Mouse (Mus musculus) monocyte, adult 5-6 weeks (primary cell): Measurements from ENCODE around the gene Lbp. TPM values are rescaled to one million over a fixed set of nuclear protein-coding genes. Genes with fewer than 3 reads are reported as not detected.

Experiments
- ATAC-seq: fragments of 153-309, 156-312 bp; replicated peaks from 2 replicates; pipeline ENCODE4 v1.8.0; 2017; ENCODE audit warnings: mild to moderate bottlenecking; ENCODE audit not compliant: low TSS enrichment, insufficient number of reproducible peaks, severe bottlenecking, poor library complexity, low FRiP score
- total RNA-seq: library from RNA; stranded (forward); fragments of 200-1000, 200-491, 200-594 nt; gene quantifications from 3 replicates; pipeline ENCODE4 v1.2.3, GENCODE M21; 2017

Gene Lbp
- 0.48 to 0.49 TPM in 2 of 3 replicates, not detected in the other for total RNA-seq

DNA sequence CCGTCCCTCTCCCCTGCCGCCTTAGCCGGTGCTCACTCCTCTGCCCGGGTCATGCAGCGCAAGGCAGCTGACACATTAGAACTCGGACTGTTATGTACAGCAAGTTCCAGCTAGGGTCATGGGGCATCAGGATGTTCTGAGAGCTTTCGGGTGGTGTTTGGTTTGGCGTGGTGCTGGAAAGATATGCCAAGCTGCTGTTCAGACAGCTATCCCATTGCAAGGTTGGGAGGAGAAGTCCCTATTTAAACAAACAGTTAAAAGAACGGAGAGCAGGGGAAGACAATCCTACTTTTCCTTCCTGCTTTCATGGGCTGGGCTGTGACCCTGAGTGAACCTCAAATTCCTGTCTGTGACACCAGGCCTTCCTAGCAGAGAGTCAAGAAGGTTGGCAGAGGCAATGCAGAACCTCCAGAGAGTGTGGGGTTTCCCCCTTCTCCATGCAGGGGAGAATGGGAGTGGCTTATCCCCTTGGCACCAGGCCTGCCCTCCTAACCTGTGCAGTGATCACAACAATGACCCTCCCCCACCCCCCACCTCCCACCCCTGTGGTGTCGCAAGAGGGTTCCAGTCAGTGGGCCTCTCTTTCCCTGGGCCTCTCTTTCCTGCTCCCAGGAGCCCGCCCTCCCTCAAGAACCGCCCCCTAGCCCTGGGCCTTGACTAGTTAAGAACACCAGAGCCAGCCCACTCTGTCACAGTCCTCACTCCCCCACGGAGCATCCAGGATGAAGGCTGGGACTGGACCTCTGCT lies at the start of gene Lbp:
Lbp (plus strand) TSS at position 546 of the 748 bp plus-strand sequence.
- peak; percentile 44; the same call in 1 of the 2 replicates for ATAC-seq

DNA sequence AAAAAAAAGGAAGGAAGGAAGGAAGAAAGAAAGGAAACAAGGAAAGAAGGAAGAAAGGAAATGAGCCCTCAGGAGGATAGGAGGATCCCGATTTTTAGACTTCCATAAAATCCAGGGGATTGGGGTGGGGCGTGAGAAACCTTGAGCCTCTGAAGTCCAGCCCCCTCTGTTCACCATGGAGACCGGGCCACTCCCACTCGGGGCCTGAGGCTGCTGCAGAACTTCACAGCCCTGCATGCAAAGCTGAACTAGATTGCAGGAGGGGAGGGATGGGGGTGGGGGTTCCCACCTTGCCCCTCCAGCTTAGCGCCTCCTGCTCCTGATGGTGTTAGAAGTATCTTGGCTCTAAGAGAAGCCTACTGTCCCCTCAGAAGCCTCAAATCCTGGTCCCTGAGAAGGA lies 49.4 kb upstream of the Lbp start:
- ATAC-seq, result no peak

DNA sequence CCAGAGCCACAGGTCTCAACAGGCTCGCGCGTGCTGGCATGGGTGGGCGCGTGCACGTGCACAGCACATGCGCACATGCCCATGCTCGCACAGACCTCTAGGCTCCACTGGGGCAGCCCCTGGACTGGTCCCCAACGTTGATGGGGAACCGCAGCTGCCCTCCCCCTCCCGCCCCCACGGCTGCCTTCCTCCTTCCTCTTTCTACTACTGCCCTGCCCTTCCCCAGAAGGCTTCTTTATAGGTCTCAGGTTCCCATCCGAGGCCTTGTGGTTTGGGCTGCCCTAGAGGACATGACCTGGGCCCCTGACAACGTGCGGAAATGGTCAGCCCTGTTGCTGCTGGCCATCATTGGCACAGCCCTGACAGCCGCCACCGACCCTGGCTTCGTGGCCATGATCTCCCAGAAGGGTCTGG lies 48.3 kb upstream of the Lbp start, which contains the start of gene Bpi:
Bpi (plus strand) TSS at position 90 of the 414 bp plus-strand sequence.
- peak; percentile 68 for ATAC-seq

DNA sequence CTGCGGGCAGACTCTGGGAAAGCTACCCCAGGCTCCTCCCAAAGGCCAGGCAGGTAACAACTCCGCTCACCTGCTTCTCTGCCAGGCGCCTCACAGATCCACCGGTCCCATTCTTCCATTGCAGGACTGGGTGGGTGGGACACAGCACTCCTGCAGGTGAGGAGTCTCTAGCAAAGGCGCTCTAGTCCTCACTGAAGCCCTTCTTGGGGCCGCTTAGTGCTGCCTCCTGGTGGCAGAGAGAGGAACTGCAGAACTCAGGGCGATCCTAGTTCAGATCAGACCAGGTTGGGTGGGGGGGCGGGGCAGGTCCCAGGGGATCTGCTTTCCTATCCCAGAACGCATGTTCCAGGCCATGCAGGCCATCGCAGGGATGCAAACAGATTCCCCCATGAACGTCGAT lies 47.5 kb upstream of the Lbp start:
- ATAC-seq, result 0 out of 2 replicates have a peak, but pooled peaks have one; percentile 28

DNA sequence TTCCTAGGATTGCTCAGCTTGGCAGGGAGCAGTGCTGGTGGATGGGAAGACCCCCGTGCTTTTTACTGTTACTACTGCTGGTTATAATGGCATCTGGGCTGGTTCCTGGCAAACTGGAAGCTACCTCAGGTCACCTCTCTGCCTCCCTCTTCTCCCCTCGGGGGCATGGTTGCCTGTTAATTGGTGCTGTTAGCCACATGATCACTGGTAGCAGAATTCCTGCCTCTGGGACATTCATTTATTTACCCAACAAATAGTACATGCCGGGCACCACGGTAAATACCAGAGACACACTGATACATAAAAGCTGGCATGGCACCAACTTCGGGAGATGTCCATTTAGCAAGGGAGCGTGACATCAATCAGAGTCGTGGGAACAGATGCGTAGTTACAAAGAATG lies 46.8 kb upstream of the Lbp start:
- ATAC-seq, result no peak

DNA sequence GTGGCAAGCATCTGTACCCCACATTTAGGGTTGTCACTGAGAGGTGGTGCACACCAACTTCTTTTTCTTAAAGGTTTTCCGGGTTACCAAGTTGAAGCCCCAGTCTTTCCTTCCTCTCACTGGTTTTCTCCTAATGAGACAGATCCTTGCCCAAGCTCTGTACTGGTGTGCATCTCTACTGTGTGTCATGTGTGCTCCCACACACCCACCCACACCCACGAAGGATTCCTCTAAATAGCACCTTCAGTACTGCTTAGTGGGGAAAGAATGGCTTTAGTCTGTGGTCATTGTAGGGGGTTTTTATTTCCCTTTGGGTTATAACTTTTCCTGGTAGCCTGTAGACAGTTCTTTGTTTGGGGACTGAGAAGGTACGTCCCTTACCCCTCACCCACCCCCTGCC lies 41.4 kb upstream of the Lbp start:
- no peak for ATAC-seq

DNA sequence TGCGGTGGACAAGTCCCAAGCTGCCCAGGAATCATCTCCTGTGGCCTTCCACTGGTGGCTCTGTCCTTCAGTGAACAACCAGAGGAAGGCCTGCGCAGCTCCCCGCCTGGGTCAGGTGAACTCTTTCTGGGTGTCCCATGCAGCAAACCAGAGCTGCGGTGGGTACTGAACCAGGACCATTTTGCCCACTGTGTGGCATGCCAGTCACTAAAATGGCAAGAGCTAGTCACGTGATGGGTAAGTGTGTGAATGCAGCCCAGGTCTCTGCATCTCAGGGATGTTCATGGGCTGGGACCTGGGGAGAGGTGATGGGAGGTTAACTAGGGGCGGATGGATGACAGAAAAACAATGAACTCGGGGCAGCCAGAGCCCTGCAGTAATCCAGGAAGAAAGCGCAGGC lies 36.3 kb upstream of the Lbp start:
- no peak for ATAC-seq

DNA sequence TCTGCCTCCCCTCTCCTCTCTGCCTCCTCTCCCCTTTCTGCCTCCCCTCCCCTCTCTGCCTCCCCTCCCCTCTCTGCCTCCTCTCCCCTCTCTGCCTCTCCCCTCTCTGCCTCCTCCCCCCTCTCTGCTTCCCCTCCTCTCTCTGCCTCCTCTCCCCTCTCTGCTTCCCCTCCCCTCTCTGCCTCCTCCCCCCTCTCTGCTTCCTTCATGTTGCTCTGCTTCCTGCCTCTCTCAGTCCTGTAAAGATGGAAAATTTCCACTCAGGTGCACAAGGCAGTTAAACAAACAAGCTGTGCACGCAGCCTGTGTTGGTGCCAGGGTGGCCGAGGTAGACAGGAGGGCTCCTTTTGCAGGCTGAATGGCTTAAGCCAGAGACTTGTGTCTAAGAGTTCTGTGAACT lies 32.6 kb upstream of the Lbp start:
- no peak for ATAC-seq

DNA sequence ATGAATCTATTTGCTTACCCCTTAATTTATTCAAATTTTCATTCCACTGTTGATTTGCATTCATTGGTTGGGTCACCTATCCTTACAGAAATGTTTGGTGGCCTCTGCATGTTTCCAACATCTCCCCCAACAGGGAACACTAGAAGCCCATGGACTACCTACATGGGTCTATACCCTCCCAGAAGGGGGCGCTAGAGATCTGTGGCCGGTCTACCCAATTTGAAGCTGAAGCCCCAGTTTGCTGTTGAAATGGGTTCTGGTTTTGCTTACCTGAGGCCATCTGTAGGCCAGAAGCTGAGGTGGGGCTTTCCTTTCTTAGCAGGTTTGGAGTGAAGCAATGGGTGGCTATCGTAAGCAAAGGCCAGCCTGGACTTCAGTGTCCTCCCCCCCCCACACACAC lies 30.9 kb upstream of the Lbp start:
- ATAC-seq, result no peak

DNA sequence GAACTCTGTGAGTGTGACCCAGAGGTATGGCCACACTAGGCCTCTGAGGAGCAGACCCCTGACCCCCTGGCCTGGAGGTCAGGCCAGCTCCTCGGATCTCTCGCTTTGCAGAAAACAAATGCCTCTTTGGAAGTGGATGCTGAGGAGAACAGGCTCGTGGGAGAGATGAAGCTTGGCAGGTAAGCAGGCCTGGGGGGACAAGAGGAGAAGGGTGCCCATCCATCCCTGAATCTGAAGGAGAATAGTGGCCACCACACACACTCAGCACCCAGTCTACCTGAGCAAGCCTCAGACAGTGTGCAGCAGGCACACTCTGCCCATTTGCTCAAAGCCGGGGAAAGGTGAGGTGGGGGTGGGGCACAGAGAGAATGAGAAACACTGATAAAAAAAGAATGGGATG lies 30.5 kb upstream of the Lbp start:
- ATAC-seq, result no peak

DNA sequence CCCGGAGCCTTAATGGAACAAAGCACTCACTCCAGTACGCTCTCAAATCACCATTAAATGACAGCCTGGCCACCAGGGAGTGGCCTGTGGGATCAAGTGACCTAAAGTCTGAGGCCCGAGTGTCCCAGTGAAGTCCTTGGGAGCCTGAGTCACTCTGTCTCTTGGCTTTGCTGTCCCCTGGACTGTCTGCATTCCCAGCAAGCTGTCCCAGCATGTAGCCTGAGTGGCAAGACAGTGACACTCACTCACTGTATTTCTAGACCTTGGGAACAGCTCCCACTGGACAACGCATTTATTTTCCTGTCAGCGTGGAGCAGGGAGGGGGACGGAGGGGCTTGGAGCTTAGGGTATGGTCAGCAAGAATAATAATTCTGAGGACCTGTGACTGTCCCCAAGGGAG lies 29.8 kb upstream of the Lbp start:
- no peak for ATAC-seq

DNA sequence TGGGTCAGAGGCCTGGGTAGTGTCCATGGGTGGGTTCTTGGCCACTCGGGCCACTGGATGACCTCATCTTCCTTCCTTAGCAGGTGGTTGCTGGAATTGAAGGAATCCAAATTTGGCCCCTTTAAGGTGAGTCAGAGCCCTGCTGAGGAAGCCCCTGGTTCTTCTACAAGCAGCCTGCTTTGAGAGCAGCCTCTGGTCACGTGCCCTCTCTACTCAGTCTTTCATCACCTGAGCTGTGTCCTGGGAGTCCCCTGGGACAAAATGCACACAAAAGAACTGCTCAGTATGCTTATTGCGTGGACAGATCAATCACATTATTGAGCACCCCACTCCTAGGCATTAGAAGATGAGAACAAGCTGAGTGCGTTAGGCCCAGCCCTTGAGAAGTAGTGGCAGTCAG lies 29.4 kb upstream of the Lbp start:
- no peak for ATAC-seq

DNA sequence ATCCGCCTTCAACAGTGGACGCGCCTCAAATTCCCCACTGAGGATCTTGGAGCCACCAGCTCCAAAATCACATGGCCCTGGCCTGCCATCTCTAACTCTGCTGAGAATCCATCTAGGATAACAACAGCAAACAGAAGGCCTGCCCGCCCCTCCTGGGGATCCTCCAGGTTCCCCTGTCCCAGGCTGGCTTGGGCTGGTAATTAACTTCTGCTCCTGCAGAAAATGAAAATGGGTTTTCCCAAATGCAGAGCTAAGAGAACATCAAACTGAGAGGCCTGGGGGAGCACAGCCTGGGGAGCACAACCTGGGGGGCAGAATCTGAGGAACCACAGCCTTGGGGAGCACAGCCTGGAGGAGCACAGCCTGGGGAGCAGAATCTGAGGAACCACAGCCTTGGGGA lies 26.6 kb upstream of the Lbp start:
- ATAC-seq, result no peak

DNA sequence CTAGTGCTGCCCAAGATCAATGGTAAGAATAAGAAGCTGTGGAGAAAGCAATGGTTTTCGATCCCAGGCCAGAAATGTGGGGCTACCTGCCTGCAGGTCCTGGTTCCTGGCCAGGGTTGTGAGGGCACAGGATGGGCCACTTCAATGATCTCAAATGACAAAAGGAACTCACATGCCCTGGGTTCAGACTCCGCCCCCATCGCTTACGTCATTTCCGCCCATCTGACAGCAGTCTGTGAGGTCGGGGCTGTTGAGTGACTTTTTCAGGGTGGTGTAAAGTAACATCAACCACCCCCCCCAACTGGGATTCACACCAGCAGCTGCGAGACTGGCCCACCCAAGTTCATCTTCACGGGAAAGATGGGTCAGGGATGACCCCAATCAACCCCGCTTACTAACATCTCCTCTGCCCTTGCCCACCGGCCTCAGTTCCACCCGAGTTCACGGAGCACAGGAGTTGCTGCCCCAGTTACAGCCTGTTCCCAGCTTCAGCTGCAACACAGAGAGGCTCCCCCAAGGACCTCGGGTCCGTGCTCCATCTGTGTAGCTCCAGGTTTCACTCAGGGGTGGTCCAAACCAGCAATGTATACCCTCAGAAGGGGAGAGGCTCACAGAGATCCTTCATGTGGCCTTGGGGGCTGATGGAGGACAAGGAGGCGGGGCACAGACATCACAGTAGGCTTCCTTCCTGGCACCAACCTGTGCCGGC lies 24.6 kb upstream of the Lbp start:
- ATAC-seq, result no peak; the same call in 1 of the 2 replicates

DNA sequence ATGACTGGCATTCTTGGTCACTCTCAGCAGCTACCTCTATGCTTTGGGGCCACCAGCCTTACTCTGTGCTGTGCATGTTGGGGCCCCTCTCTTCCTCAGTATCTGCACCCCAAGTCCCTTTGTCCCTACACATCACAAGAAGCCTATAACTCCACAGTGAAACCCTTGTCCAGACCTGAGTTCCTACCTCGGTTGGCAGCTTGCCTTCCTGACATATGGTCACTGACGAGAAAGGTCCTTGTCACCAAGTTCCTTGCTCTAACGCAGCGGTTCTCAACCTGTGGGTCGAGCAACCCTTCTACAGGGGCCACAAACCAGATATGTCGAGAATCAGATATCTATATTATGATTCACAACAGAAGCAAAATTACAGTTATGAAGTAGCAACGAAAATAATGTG lies 23.2 kb upstream of the Lbp start:
- ATAC-seq, result no peak

DNA sequence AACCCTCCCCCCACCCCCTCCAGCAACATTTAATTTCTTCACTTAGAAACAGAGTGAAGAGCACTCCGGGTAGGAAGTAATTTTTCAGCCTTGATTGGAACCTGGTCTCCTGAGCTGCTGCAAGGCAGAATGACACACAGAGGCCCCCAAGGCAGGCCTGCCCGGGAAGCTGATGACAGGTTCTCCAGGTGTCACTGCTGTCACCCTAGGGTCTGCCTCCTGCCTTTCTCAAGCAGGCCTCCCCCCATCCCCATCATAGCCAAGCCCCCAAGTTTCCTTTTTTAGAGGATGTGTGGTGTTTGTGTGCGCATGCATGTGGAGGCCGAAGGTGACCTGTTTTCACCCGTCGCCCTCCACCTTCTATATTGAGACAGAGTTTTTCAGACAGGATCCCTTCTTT lies 22.5 kb upstream of the Lbp start:
- no peak for ATAC-seq

DNA sequence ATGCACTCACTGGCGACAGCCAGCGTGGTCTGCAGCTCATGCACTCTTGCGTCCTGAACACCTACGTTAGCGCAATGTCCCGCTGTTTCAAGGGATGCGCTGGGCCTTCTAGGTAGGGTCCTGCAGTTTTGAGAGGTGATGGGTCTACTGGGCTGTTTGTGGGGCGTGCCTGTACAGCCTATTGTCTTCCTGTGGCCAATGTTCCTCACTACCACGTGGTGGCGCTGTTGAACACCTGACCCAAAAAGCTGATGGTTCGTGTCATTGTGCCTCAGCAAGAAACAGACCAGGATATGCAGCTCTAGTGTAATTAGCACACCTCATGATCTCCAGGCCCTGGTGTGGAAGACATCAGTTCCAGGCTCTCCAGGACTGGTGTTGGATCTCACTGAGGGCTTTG lies 21.7 kb upstream of the Lbp start:
- peak; percentile 66; the same call in 1 of the 2 replicates for ATAC-seq

DNA sequence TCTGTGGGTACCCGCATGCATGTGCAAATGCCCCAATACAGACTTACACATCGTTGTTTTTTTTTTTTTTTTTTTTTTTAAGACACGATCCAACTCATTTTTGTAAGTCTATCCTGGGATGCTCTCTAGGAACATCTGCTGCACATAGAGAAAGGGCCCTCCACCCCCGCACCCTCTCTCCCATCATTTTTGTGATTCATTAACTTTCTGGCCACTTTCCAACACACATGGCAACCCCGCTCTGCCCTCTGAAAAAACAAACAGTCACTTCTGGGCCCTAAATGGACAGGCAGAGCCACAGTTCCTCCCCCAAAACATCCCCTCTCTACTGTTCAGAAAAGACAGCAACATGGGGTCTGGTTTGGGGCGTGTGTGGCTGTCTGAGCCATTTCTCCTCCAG lies 20.6 kb upstream of the Lbp start:
- ATAC-seq, result no peak

DNA sequence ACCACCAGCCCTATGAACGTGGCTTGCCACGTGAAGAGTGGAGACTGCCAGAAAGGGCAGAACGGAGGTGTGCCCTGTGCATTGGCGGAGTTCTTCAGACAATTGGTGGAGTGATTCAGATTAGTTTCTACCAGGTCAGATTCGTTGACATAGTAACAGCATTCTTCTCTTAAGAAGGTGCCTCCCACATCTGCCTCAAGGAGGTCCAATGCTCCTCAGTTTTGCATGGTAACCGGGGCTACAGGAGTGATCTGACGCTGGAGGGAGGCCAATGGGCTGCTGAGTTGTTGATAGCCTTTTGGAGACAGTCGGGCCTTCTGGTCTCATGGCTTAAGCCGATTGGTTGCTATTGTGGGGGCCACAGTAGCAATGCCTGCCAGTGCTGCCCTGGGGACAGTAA lies 10.6 kb upstream of the Lbp start:
- no peak for ATAC-seq

DNA sequence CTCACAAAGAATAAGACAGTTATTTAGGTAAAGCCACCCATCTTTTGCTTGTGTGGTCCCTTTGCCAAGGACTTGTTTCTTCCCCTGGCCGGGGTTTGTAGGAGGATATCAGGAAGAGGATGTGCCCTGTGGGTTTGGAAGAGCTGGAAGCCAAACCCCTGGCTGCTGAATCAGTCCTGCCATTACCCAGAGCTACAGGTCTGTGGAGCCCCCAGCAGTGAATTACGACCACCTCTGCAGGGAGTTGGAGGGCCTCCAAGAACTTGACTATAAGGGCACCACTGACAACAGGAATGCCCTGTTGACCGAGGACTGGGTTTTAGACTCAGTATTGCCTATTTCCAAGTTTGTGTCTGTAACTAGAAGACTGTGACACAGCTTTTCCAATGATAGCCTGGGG lies 7.1 kb upstream of the Lbp start:
- ATAC-seq, result no peak
